Mouse (Mus musculus) midbrain, embryonic 10.5 days (tissue): Measurements from ENCODE around the gene 4931428L18Rik. TPM values are rescaled to one million over a fixed set of nuclear protein-coding genes. Genes with fewer than 3 reads are reported as not detected.

ENCODE experiments used
- polyA plus RNA-seq: library from polyadenylated mRNA; unstranded; fragments of >200 nt; fragmentation: Nextera tagmentation; extraction: Ambion mirVana; gene quantifications from 2 replicates; pipeline ENCODE4 v1.2.1, GENCODE M21; 2016

The 4931428L18Rik gene
- polyA plus RNA-seq, 1 experiment from 2014 or later: not detected

Other genes with a start within 250 kb of the 4931428L18Rik start
- not detected in 2 replicates for gene AC153137.1, start 244.7 kb downstream of the 4931428L18Rik start, polyA plus RNA-seq
- gene Lgsn, start 46.3 kb downstream of the 4931428L18Rik start, polyA plus RNA-seq: not detected in 2 replicates
- not detected in 2 replicates for gene Pih1d3, start 154 bp upstream of the 4931428L18Rik start, polyA plus RNA-seq